Mouse (Mus musculus): ENCODE measurements at regions not wholly inside any gene's neighbourhood (a gene's known extent, or its start where the extent isn't known, plus 50 kb on each side); places are given as distances from the start of the nearest gene placed in this dataset.

DNA sequence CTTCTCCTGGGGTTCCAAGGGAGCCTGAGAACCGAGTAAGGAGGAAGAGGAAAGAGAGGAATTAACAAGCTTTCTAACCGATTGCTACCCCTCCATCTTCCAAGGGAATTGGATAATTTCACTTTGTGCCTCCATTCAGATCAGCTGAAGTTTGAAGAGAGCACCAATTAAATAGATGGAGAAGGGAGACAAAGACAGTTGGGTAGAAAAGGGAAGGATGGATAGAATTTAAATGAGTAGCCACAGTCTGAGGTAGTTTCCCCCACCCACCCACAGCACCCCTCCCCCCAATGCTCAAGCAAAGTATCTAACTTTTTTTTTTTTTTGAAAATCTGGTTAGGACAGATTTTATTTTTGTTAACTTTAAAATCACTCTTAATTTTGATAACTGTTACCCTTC, 87.2 kb upstream of the Slc7a11 start:
- TF ChIP-seq POLR2A (IDR thresholded peaks at IDR 0.05; ENCODE audit: borderline replicate concordance, control insufficient read depth, low read depth, low read length) (no peak), CTCF (IDR thresholded peaks at IDR 0.05; ENCODE audit: control insufficient read depth, insufficient read depth, low read length) (no peak)
